Comparison of ENCODE assay signal across 29 mouse cellular contexts in the genomic region with DNA sequence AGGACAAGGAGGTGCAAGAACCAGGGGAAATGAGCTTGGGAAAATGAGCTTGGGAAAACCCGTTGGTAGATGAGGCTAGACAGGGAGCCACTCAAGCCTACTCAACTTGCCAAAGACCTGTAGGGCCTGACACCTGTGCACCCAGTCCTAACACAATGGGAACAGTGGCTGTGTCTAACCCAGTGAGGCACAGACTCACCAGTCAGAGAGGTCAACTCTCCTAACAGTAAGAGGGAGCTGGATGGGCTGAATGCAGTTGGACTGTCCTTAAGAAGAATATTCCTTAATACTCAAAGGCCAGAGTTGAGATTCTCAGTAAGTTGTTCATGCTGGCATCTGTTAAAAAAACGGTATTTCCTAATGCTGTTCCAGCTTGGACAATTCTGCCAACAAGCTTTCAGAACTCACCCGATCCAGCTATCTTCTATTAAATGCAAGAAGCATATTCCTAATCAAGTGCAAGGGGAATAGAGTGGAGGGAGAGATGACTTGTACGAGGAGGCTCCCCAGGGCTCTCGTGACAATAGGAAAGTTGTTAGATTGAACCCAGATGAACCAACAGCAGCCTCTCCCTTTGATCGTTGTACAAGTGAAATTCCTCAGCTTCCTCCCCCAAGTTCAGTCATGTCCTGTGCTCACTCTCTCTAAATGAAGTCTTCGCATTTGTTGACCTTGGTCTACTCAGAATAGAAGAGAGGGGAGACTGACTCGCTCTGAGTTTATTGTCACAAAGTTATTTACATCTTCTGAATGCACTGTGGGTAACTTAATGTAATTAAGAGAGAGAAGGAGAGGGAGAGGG.
DNase-seq lines count a peak whose midpoint lies in the region; ATAC-seq lines count a peak whose summit lies in the region.
"Had no signal": no experiment of that assay in that cellular context is flagged by ENCODE, and none has a peak within 500 bp of the region (broad histone marks: within the 10 kb centered on the region; RNA-seq: fewer than 3 reads in every experiment).

No protein-coding gene starts in this region.

- H3K9me3 ChIP-seq in heart, embryonic 12.5 days (replicated peaks), result no peaks in the 10 kb centered on the region; the same call in 1 of the 2 replicates
- H3K9me3 ChIP-seq in lung, embryonic 16.5 days (ENCODE audit: control insufficient read depth, low read length), result 0 out of 2 replicates have a peak, but pooled peaks cover 3% of the 10 kb centered on the region
- H3K9me3 ChIP-seq: hindbrain, embryonic 13.5 days; liver, embryonic 13.5 days; midbrain, embryonic 12.5 days; neural tube, embryonic 13.5 days had no signal

- DNase-seq in heart, adult 11 months, result peak; percentile 74
- DNase-seq in lung, postnatal 25 days (ENCODE audit: low spot score), result no peak
- DNase-seq in ES-CJ7 (ENCODE audit: low read depth, low spot score) (peak; percentile 19), R1 (ENCODE audit: low read depth, low spot score) (peak; percentile 49)
- DNase-seq in right cerebral cortex, adult 2 months (ENCODE audit: low spot score in 2 of 2), result no peak
- DNase-seq: adrenal gland, postnatal 14 days; cerebellum, adult 11-12 months; cerebellum, adult 9-11 months; gastrocnemius, postnatal 25 days; heart, adult 18-20 months; heart, postnatal 4 days; kidney, adult 8-10 months; kidney, postnatal 14 days; layer of hippocampus, adult 9-11 months; liver, embryonic 13.5 days; lung, adult 18-20 months; retina, postnatal 1 day; right cerebral cortex, postnatal 25 days; thymus, adult 18-20 months; thymus, postnatal 25 days had no signal

- no peaks in the 10 kb centered on the region for H3K36me3 ChIP-seq in heart, embryonic 12.5 days
- no peaks in the 10 kb centered on the region for H3K36me3 ChIP-seq in lung, embryonic 16.5 days (ENCODE audit: control insufficient read depth, insufficient read depth, low read length)
- H3K36me3 ChIP-seq: hindbrain, embryonic 13.5 days; liver, embryonic 13.5 days; midbrain, embryonic 12.5 days; neural tube, embryonic 13.5 days had no signal

- H3K27me3 ChIP-seq in heart, embryonic 12.5 days (replicated peaks), result no peaks in the 10 kb centered on the region
- no peaks in the 10 kb centered on the region for H3K27me3 ChIP-seq in lung, embryonic 16.5 days (ENCODE audit: control insufficient read depth, insufficient read depth, low read depth, low read length)
- H3K27me3 ChIP-seq: liver, embryonic 13.5 days; neural tube, embryonic 13.5 days had no signal

- ATAC-seq in heart, embryonic 12.5 days (ENCODE audit: insufficient number of reproducible peaks, low FRiP score), result no peak
- peak; percentile 76 for ATAC-seq in lung, embryonic 16.5 days (ENCODE audit: low read depth)
- no peak for ATAC-seq in frontal cortex, adult (ENCODE audit: low TSS enrichment)
- ATAC-seq: forebrain, embryonic 14.5 days; intestine, embryonic 16.5 days had no signal

- H3K27ac ChIP-seq in heart, embryonic 12.5 days (ENCODE audit: poor library complexity, severe bottlenecking), result no peak overlapping the region
- H3K27ac ChIP-seq in lung, embryonic 16.5 days (ENCODE audit: low read length), result peak overlapping the region; percentile 67
- H3K27ac ChIP-seq: hindbrain, embryonic 13.5 days; liver, embryonic 13.5 days; midbrain, embryonic 12.5 days; neural tube, embryonic 13.5 days had no signal

- H3K9ac ChIP-seq in heart, embryonic 12.5 days, result no peak overlapping the region
- H3K9ac ChIP-seq in lung, embryonic 16.5 days (ENCODE audit: low read length), result no peak overlapping the region
- H3K9ac ChIP-seq: hindbrain, embryonic 13.5 days; liver, embryonic 13.5 days; midbrain, embryonic 12.5 days; neural tube, embryonic 13.5 days had no signal

- WGBS in heart, embryonic 12.5 days, result 58% methylated on average over 8 of the region's 8 CpGs
- WGBS in lung, embryonic 16.5 days, result 49% methylated on average over 8 of the region's 8 CpGs

- H3K4me1 ChIP-seq in heart, embryonic 12.5 days (replicated peaks), result no peaks in the 10 kb centered on the region
- no peaks in the 10 kb centered on the region for H3K4me1 ChIP-seq in lung, embryonic 16.5 days (replicated peaks; ENCODE audit: control insufficient read depth, insufficient read depth, low read length)
- H3K4me1 ChIP-seq: hindbrain, embryonic 13.5 days; liver, embryonic 13.5 days; midbrain, embryonic 12.5 days; neural tube, embryonic 13.5 days had no signal

- H3K4me2 ChIP-seq in heart, embryonic 12.5 days, result no peak overlapping the region
- no peak overlapping the region for H3K4me2 ChIP-seq in lung, embryonic 16.5 days (ENCODE audit: low read depth, low read length)
- H3K4me2 ChIP-seq: heart, embryonic 11.5 days; hindbrain, embryonic 13.5 days; liver, embryonic 13.5 days; midbrain, embryonic 12.5 days; neural tube, embryonic 13.5 days had no signal

- no peak overlapping the region for H3K4me3 ChIP-seq in heart, embryonic 12.5 days
- no peak overlapping the region for H3K4me3 ChIP-seq in lung, embryonic 16.5 days (ENCODE audit: low read length)
- H3K4me3 ChIP-seq: hindbrain, embryonic 13.5 days; liver, embryonic 13.5 days; midbrain, embryonic 12.5 days; neural tube, embryonic 13.5 days had no signal

Comparison
In these comparisons a context has a peak if more than half of its experiments do, and no peak if none do; other contexts are left out.
1. DNase-seq: peak in heart, adult 11 months (single experiment), ES-CJ7 (single experiment) and R1 (single experiment); none in lung, postnatal 25 days (single experiment) and right cerebral cortex, adult 2 months (0 of 2).